Mouse (Mus musculus): ENCODE data around the gene Siglech.
"Not testable (repeated sequence)": the region's sequence is repeated elsewhere in the genome, so short reads cannot be mapped to it uniquely, and the experiment has no call there.

Gene Siglech

DNA sequence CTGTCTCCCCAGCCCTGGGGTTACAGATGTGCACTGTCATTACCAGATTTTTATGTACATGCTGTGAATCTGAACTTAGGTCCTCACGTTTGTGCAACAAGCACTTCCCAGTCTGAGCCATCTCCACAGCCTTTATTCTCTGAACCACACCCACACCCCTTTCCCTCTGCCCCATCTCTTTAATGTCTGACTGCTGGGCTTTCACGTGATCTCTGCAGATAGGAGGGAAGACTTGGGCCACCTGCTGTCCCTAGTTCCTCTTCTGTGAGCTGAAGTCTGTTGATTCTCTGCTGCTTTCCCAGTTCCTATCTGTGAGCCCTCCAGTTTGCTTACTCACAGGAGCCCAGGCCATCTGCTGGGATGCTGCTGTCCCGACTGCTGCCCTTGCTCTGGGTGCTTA, at the start of gene Siglech:
Gene Siglech (plus strand): TSS at position 253 of the 400 bp plus-strand sequence.
- no peak for DNase-seq (ENCODE audit: extremely low spot score, low read depth, low spot score)

DNA sequence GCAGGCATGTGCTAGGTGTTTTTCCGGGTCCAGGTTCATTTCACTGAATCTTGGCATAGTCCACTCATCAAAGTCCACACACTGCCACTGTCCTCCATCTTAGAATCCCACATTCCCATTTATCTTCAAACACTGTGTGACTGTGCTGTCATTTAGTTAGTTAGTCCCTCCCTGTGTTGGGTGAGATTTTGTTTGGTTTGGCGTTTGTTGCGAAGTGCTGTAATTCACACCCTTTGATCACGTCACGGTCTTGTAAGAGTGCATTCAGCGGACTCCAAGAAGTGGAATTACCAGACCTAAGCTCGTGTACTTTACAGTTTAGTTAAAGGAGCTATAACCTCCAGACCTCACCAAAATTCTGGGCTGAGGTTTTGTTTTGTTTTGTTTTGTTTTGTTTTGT, 45.3 kb upstream of the Siglech start:
- no peak for DNase-seq (ENCODE audit: extremely low spot score, low read depth, low spot score)

DNA sequence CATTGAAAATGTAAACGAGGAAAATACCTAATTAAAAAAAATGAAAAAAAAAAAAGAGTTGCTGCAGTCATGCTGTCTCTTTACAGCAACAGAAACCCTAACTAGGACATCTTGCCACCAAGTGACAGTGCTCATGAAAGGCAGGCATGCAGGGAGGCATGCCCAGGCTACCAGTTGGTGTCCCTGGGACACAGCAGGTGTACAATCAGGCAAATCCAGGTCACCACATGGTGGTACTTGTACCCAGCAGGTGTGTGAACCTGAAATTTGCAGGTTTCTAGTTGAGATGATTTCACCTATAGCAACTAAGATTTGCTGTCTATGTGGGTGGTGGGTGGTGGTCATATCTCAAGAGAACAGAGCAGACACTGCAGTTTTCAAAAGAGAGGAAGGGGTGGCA, 39.1 kb upstream of the Siglech start:
- no peak for DNase-seq (ENCODE audit: extremely low spot score, low read depth, low spot score)

GRCm38 (mm10) chr7:55734483-55734882, 33.5 kb upstream of the Siglech start:
- no peak for DNase-seq (ENCODE audit: extremely low spot score, low read depth, low spot score)

GRCm38 (mm10) chr7:55737125-55737912, 30.7 kb upstream of the Siglech start:
- DNase-seq (ENCODE audit: extremely low spot score, low read depth, low spot score) = no peak

DNA sequence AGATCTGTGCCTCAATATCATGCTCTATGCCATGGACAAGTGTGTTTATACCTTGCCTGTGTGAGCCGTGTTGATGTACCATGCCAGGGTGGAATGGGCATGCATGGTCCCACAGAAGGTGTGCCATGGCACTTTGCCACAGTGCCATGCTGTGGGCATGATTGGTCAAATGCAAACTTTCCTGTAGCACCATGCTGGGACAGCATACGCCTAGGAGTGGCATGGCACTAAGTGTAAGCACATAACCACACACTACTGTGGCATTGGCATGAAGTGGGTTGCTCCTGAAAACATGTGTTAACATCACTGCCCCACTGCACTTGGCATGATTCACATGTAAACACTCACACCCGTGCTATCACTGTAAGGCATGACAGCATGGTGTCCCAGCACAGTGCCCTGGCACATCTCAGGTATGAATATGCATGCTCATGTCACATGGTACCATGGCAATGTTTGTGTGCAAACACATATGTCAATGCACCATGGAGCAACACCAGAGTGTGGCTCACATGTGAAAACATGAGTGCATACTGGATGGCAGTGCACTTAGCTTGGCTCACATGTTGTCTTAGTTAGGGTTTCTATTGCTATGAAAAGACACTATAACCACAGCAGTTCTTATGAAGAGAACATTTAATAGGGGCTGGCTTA, 24.2 kb upstream of the Siglech start:
- no peak for DNase-seq (ENCODE audit: extremely low spot score, low read depth, low spot score)

GRCm38 (mm10) chr7:55744566-55745220, 23.3 kb upstream of the Siglech start:
- no peak for DNase-seq (ENCODE audit: extremely low spot score, low read depth, low spot score)

DNA sequence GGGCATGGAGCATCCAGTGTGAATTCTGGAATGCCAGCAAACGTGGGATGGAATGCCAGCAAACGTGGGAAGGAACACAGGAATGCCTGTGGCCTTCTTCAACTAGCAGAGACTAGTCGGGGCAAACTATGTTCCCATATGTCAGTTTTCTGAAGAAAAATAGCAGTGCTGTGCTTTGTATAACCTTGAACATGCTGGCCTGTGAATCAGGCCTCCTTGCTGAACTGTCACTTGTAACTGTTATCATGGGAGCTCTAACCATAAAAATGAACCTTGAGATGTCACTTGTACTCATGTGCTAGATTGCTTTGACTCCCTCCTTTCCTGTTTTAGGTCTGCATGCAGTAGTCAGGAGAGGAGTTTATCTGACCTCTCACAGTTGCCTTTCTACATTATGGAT, 17.1 kb upstream of the Siglech start:
- no peak for DNase-seq (ENCODE audit: extremely low spot score, low read depth, low spot score)

GRCm38 (mm10) chr7:55759346-55759745, 8.6 kb upstream of the Siglech start:
- no peak for DNase-seq (ENCODE audit: extremely low spot score, low read depth, low spot score)

DNA sequence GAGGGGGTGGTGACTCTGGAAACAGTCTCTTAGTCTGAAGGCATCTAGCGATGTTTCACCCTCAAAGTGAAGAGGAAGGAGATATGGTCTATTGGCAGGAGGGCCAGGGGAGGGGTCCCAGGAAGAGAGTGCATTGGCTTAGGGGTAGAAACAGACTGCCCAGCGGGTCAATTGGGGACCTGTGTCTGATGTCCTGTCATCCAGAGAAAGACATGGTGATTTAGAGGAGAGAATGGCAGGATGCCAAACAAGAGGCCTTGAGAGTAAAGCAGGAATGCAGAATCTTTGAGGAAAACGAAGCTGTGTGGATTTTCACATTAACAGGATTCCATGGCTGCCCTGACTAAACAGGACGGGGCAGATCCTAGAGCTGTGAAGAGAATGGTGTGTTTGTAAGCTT, 12.0 kb downstream of the Siglech start:
- DNase-seq (ENCODE audit: extremely low spot score, low read depth, low spot score) = no peak

DNA sequence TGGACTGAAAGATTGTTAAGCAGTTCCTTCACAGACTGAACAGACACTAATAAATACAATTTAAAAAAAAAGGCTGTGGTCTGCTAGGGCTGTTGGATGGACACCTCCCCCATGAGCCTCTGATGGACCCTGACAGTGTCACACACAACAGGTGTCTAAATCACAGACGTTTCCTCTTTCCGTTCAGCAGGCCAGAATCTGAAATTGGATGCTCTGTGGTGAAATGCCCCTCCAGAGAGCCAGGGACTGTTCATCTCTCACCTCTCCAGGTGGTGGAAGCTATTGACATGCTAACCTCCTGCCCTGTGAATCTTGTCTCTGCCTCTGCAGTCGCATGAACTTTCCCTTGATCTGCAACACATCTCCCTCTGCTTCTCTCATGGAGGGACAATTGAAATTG, 14.5 kb downstream of the Siglech start:
- no peak for DNase-seq (ENCODE audit: extremely low spot score, low read depth, low spot score)

DNA sequence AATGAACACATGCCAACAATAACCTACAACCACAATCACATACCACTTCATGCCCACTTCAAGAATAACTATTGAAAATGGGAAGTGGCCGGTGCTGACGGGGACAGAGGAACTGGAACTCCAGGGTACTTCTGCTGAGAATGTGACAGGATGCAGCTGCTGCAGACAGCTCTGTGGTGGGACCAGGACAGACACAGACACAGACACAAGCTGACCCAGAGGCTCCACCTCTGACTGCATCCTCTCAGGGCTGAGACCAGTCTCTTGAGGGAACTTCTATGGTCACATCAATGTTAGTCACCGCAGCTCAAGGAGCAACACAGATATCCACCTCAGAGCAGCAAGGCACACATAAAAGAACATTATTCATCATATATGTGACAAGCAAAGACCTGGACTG, 16.6 kb downstream of the Siglech start:
- no peak for DNase-seq (ENCODE audit: extremely low spot score, low read depth, low spot score)

- not testable (repeated sequence) for DNase-seq (ENCODE audit: extremely low spot score, low read depth, low spot score)
Measured at GRCm38 (mm10) chr7:55790586-55790985, 22.6 kb downstream of the Siglech start.

GRCm38 (mm10) chr7:55792280-55792679, 24.3 kb downstream of the Siglech start:
- DNase-seq (ENCODE audit: extremely low spot score, low read depth, low spot score) = no peak

GRCm38 (mm10) chr7:55793236-55793951, 25.4 kb downstream of the Siglech start:
- DNase-seq (ENCODE audit: extremely low spot score, low read depth, low spot score) = no peak

DNA sequence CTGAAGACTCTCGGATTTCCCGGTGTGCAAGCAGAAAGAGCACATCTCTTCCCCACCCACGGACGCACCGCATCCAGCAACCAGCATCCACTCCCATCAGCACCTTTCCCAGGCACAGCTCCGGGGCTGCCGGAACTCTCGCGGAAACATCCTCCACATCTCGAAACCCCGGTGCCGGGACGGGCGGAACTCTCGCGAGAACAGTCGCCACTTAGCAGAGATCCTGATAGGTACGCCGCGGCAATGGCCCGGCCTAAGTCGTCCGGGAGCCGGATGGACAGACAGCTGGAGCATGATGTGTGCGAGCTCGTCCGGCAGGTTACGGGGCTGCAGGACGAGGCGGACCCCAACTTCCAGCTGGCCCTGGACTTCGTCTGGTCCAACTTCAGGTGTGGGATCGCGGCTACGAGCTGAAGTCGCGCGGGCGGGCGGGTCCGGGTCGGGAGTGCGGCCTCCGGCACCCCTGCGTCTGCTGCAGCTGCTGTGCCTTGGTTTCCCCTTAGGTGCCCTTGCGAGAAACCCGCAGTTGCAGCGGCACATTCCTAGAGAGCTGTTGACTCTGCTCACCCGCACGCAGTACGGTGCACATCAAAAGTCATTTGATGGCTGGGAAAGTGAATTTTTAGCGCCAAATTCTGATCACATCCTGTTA, 26.1 kb downstream of the Siglech start, which contains the start of gene Tubgcp5:
Gene Tubgcp5 (plus strand): TSS at position 203 of the 652 bp plus-strand sequence.
- DNase-seq (ENCODE audit: extremely low spot score, low read depth, low spot score) = peak; percentile 80

GRCm38 (mm10) chr7:55799981-55800380, 32.0 kb downstream of the Siglech start:
- no peak for DNase-seq (ENCODE audit: extremely low spot score, low read depth, low spot score)

DNA sequence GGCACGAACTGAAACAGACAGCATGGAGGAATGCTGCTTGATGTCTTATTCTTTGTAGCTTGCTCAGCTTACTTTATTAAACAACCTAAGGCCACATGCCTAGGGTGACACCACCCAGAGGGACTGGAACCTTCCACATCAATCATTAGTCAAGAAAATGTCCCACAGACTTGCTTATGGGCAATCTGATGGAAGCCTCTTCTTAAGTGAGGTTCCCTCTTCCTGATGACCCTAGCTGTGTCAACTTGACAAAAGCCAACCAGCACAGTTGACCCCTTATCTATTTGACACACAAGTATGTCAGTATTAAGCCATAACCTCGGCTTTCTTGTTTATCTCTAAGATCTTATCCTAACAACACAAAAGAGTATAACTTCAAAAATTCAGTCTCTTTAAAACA, 42.0 kb downstream of the Siglech start:
- no peak for DNase-seq (ENCODE audit: extremely low spot score, low read depth, low spot score)

GRCm38 (mm10) chr7:55824468-55824867, 56.5 kb downstream of the Siglech start:
- no peak for DNase-seq (ENCODE audit: extremely low spot score, low read depth, low spot score)

- no peak for DNase-seq (ENCODE audit: extremely low spot score, low read depth, low spot score)
Measured at GRCm38 (mm10) chr7:55827551-55827950, 59.6 kb downstream of the Siglech start.
